Mouse (Mus musculus): ENCODE results near the gene Ctdspl. TPM values are rescaled to one million over a fixed set of nuclear protein-coding genes. Genes with fewer than 3 reads are reported as not detected.

Gene Ctdspl
- polyA plus RNA-seq, 1 experiment from 2014 or later = 6.6 TPM

- 87% methylated on average over 9 of the region's 9 CpGs for WGBS
- H3K27ac ChIP-seq (replicated peaks) = no peak overlapping the region
- H3K9me3 ChIP-seq (replicated peaks) = no peaks in the 10 kb centered on the region
- no peak overlapping the region for H3K4me3 ChIP-seq
- H3K4me1 ChIP-seq = peaks cover 20% of the 10 kb centered on the region
- H3K36me3 ChIP-seq = no peaks in the 10 kb centered on the region
- no peaks in the 10 kb centered on the region for H3K27me3 ChIP-seq (ENCODE audit: low read depth, poor library complexity, severe bottlenecking)
- no peak for DNase-seq (ENCODE audit: low spot score)
These were observed 34.7 kb upstream of the Ctdspl start for GRCm38 (mm10) chr9:118891593-118891992.

GRCm38 (mm10) chr9:118895101-118895500 lies 31.2 kb upstream of the Ctdspl start:
- Histone ChIP-seq H3K4me1 (peaks cover 14% of the 10 kb centered on the region; the same call in 1 of the 2 replicates), H3K4me3 (no peak overlapping the region), H3K36me3 (peaks cover 4% of the 10 kb centered on the region; the same call in 1 of the 2 replicates), H3K27ac (replicated peaks) (no peak overlapping the region), H3K9me3 (replicated peaks) (no peaks in the 10 kb centered on the region), H3K27me3 (ENCODE audit: low read depth, poor library complexity, severe bottlenecking) (no peaks in the 10 kb centered on the region)
- 86% methylated on average over 2 of the region's 2 CpGs for WGBS
- no peak for DNase-seq (ENCODE audit: low spot score)

- Histone ChIP-seq H3K4me3 (no peak overlapping the region), H3K27ac (replicated peaks) (no peak overlapping the region), H3K4me1 (peaks cover 9% of the 10 kb centered on the region), H3K9me3 (replicated peaks) (no peaks in the 10 kb centered on the region), H3K27me3 (ENCODE audit: low read depth, poor library complexity, severe bottlenecking) (no peaks in the 10 kb centered on the region), H3K36me3 (peaks cover 4% of the 10 kb centered on the region; the same call in 1 of the 2 replicates)
- WGBS = 84% methylated on average over 2 of the region's 2 CpGs
- DNase-seq (ENCODE audit: low spot score) = no peak
These were observed 25.6 kb upstream of the Ctdspl start for GRCm38 (mm10) chr9:118900677-118901076.

- 36% methylated on average over 6 of the region's 6 CpGs for WGBS
- H3K27me3 ChIP-seq (ENCODE audit: low read depth, poor library complexity, severe bottlenecking) = no peaks in the 10 kb centered on the region
These were observed 24.3 kb upstream of the Ctdspl start for GRCm38 (mm10) chr9:118901917-118902316.

GRCm38 (mm10) chr9:118907934-118908620 lies 18.2 kb upstream of the Ctdspl start:
- 55% methylated on average over 18 of the region's 18 CpGs for WGBS
- no peaks in the 10 kb centered on the region for H3K27me3 ChIP-seq (ENCODE audit: low read depth, poor library complexity, severe bottlenecking)
- H3K4me3 ChIP-seq = no peak overlapping the region
- H3K4me1 ChIP-seq = peaks cover 9% of the 10 kb centered on the region
- no peaks in the 10 kb centered on the region for H3K9me3 ChIP-seq (replicated peaks)
- DNase-seq (ENCODE audit: low spot score) = peak; percentile 84
- H3K36me3 ChIP-seq = no peaks in the 10 kb centered on the region
- no peak overlapping the region for H3K27ac ChIP-seq (replicated peaks)

More at GRCm38 (mm10) chr9:118901917-118902316, 24.3 kb upstream of the Ctdspl start:
- no peak for DNase-seq (ENCODE audit: low spot score)
- Histone ChIP-seq H3K27ac (replicated peaks) (no peak overlapping the region; the same call in 1 of the 2 replicates), H3K4me3 (no peak overlapping the region), H3K36me3 (peaks cover 4% of the 10 kb centered on the region; the same call in 1 of the 2 replicates), H3K4me1 (peaks cover 9% of the 10 kb centered on the region), H3K9me3 (replicated peaks) (no peaks in the 10 kb centered on the region)

GRCm38 (mm10) chr9:118913048-118913447 lies 13.2 kb upstream of the Ctdspl start:
- peaks cover 6% of the 10 kb centered on the region; the same call in 1 of the 2 replicates for H3K27me3 ChIP-seq (ENCODE audit: low read depth, poor library complexity, severe bottlenecking)
- WGBS = 95% methylated on average over 9 of the region's 9 CpGs
- H3K9me3 ChIP-seq (replicated peaks) = no peaks in the 10 kb centered on the region
- H3K36me3 ChIP-seq = no peaks in the 10 kb centered on the region
- H3K4me3 ChIP-seq = no peak overlapping the region
- DNase-seq (ENCODE audit: low spot score) = no peak
- peaks cover 10% of the 10 kb centered on the region for H3K4me1 ChIP-seq
- no peak overlapping the region for H3K27ac ChIP-seq (replicated peaks)

- Histone ChIP-seq H3K27ac (replicated peaks) (no peak overlapping the region), H3K36me3 (no peaks in the 10 kb centered on the region), H3K9me3 (replicated peaks) (no peaks in the 10 kb centered on the region), H3K4me3 (no peak overlapping the region), H3K27me3 (ENCODE audit: low read depth, poor library complexity, severe bottlenecking) (peaks cover 6% of the 10 kb centered on the region; the same call in 1 of the 2 replicates), H3K4me1 (peaks cover 8% of the 10 kb centered on the region)
- 85% methylated on average over 3 of the region's 3 CpGs for WGBS
- no peak for DNase-seq (ENCODE audit: low spot score)
These were observed 12.6 kb upstream of the Ctdspl start for GRCm38 (mm10) chr9:118913613-118914012.

- no peak for DNase-seq (ENCODE audit: low spot score)
- 52% methylated on average over 8 of the region's 8 CpGs for WGBS
- no peaks in the 10 kb centered on the region for H3K9me3 ChIP-seq (replicated peaks)
- no peak overlapping the region for H3K4me3 ChIP-seq
- H3K36me3 ChIP-seq = no peaks in the 10 kb centered on the region
- H3K27ac ChIP-seq (replicated peaks) = no peak overlapping the region
- peaks cover 9% of the 10 kb centered on the region; the same call in 1 of the 2 replicates for H3K27me3 ChIP-seq (ENCODE audit: low read depth, poor library complexity, severe bottlenecking)
- H3K4me1 ChIP-seq = peaks cover 8% of the 10 kb centered on the region
These were observed 11.7 kb upstream of the Ctdspl start for GRCm38 (mm10) chr9:118914589-118914988.

- Histone ChIP-seq H3K27me3 (ENCODE audit: low read depth, poor library complexity, severe bottlenecking) (peaks cover 14% of the 10 kb centered on the region; the same call in 1 of the 2 replicates), H3K4me3 (no peak overlapping the region), H3K4me1 (peaks cover 8% of the 10 kb centered on the region), H3K36me3 (no peaks in the 10 kb centered on the region), H3K9me3 (replicated peaks) (no peaks in the 10 kb centered on the region), H3K27ac (replicated peaks) (no peak overlapping the region)
- peak; percentile 43 for DNase-seq (ENCODE audit: low spot score)
- WGBS = 46% methylated on average over 5 of the region's 5 CpGs
These were observed 11.0 kb upstream of the Ctdspl start for GRCm38 (mm10) chr9:118915290-118915689.

- WGBS = 83% methylated on average over 16 of the region's 16 CpGs
- no peak for DNase-seq (ENCODE audit: low spot score)
- H3K27me3 ChIP-seq (ENCODE audit: low read depth, poor library complexity, severe bottlenecking) = peaks cover 43% of the 10 kb centered on the region
- no peaks in the 10 kb centered on the region for H3K36me3 ChIP-seq
- H3K27ac ChIP-seq (replicated peaks) = no peak overlapping the region
- no peak overlapping the region for H3K4me3 ChIP-seq
- H3K9me3 ChIP-seq (replicated peaks) = no peaks in the 10 kb centered on the region
- H3K4me1 ChIP-seq = peaks cover 10% of the 10 kb centered on the region
These were observed 6.5 kb upstream of the Ctdspl start for GRCm38 (mm10) chr9:118919672-118920186.

- Histone ChIP-seq H3K36me3 (no peaks in the 10 kb centered on the region), H3K4me1 (peaks cover 20% of the 10 kb centered on the region), H3K4me3 (no peak overlapping the region), H3K27ac (replicated peaks) (no peak overlapping the region), H3K9me3 (replicated peaks) (no peaks in the 10 kb centered on the region), H3K27me3 (ENCODE audit: low read depth, poor library complexity, severe bottlenecking) (peaks cover 44% of the 10 kb centered on the region)
- DNase-seq (ENCODE audit: low spot score) = peak; percentile 82
- WGBS = 58% methylated on average over 12 of the region's 12 CpGs
These were observed 5.3 kb upstream of the Ctdspl start for GRCm38 (mm10) chr9:118920798-118921515.

- peaks cover 27% of the 10 kb centered on the region for H3K4me1 ChIP-seq
- no peak overlapping the region for H3K4me3 ChIP-seq
- 85% methylated on average over 3 of the region's 3 CpGs for WGBS
- H3K9me3 ChIP-seq (replicated peaks) = no peaks in the 10 kb centered on the region
- no peaks in the 10 kb centered on the region for H3K36me3 ChIP-seq
- H3K27me3 ChIP-seq (ENCODE audit: low read depth, poor library complexity, severe bottlenecking) = peaks cover 44% of the 10 kb centered on the region
- DNase-seq (ENCODE audit: low spot score) = no peak
- H3K27ac ChIP-seq (replicated peaks) = no peak overlapping the region
These were observed 4.3 kb upstream of the Ctdspl start for GRCm38 (mm10) chr9:118921926-118922325.

All from midbrain, embryonic 10.5 days (tissue).